Mouse (Mus musculus): ENCODE data around the gene Carns1.

GRCm38 (mm10) chr19:4189051-4189620 lies 13.9 kb upstream of the Carns1 start:
- no peak for TF ChIP-seq TAL1 (IDR thresholded peaks at IDR 0.05; ENCODE audit: low read length)
- no peak for TF ChIP-seq GATA1 (IDR thresholded peaks at IDR 0.05; ENCODE audit: low read length)

Measured in erythroblast, embryonic 14.5 days (primary cell).